Mouse (Mus musculus) neural tube, embryonic 14.5 days (tissue): ENCODE results near the gene Brca1. TPM values are rescaled to one million over a fixed set of nuclear protein-coding genes. Genes with fewer than 3 reads are reported as not detected.

Source experiments
- ATAC-seq: fragments of 200-750 bp; cut with Nextera tagmentation; 2 replicates; pipeline ENCODE4 v1.8.0; 2017; ENCODE audit warnings: low read depth, mild to moderate bottlenecking, moderate TSS enrichment, moderate library complexity
- H3K27ac ChIP-seq: fragments of 300-500 bp; sonication (generic); 2 replicates; pipeline ENCODE4 v1.5.1; 2014; ENCODE audit warnings: low read depth, mild to moderate bottlenecking, control low read depth, low read length, moderate library complexity, mixed read lengths
- H3K27me3 ChIP-seq: fragments of 300-500 bp; sonication (generic); 2 replicates; pipeline ENCODE4 v1.6.1; 2014; ENCODE audit warnings: low read length; ENCODE audit not compliant: control insufficient read depth, insufficient read depth
- H3K36me3 ChIP-seq: fragments of 300-500 bp; sonication (generic); 2 replicates; pipeline ENCODE4 v1.6.1; 2014; ENCODE audit warnings: low read length, mixed read lengths; ENCODE audit not compliant: control insufficient read depth, insufficient read depth
- H3K4me1 ChIP-seq: fragments of 300-500 bp; sonication (generic); 2 replicates; pipeline ENCODE4 v1.6.1; 2014; ENCODE audit warnings: low read length; ENCODE audit not compliant: control insufficient read depth, insufficient read depth
- H3K4me2 ChIP-seq: fragments of 300-500 bp; sonication (generic); 2 replicates; pipeline ENCODE4 v1.6.1; 2014; ENCODE audit warnings: mild to moderate bottlenecking, low read depth, low read length, control low read depth
- H3K4me3 ChIP-seq: fragments of 300-500 bp; sonication (generic); 2 replicates; pipeline ENCODE4 v1.5.1; 2014; ENCODE audit warnings: low read depth, low read length, control low read depth, mixed read lengths
- H3K9ac ChIP-seq: fragments of 300-500 bp; sonication (generic); replicated peaks from 2 replicates; pipeline ENCODE4 v1.6.1; 2014; ENCODE audit warnings: low read depth, mild to moderate bottlenecking, control low read depth, low read length, mixed read lengths
- H3K9me3 ChIP-seq: fragments of 300-500 bp; sonication (generic); 2 replicates; pipeline ENCODE4 v1.6.1; 2016; ENCODE audit warnings: low read length; ENCODE audit not compliant: control insufficient read depth
- WGBS: fragments of 180-500 bp; shearing (Covaris S2); extraction: QIAGEN DNeasy Blood & Tissue Kit; methylation state at CpG from one replicate; pipeline ENCODE4 v1.1.7; 2014; 5-methylcytosine and 5-hydroxymethylcytosine counted together
- polyA plus RNA-seq: library from polyadenylated mRNA; unstranded; fragments of >200 nt; fragmentation: Nextera tagmentation; extraction: Ambion mirVana; gene quantifications from 2 replicates; pipeline ENCODE4 v1.2.1, GENCODE M21; 2014

Brca1 gene
- polyA plus RNA-seq, 1 experiment from 2014 or later = 1.6 TPM

GRCm38 (mm10) chr11:101518937-101519336 lies 32.8 kb downstream of the Brca1 start:
- Histone ChIP-seq H3K9me3 (no peaks in the 10 kb centered on the region), H3K4me1 (no peaks in the 10 kb centered on the region), H3K4me3 (no peak overlapping the region), H3K9ac (no peak overlapping the region), H3K27ac (no peak overlapping the region), H3K27me3 (no peaks in the 10 kb centered on the region), H3K36me3 (no peaks in the 10 kb centered on the region), H3K4me2 (no peak overlapping the region)
- WGBS = 77% methylated on average over 5 of the region's 5 CpGs
- ATAC-seq = no peak

- Histone ChIP-seq H3K27ac (no peak overlapping the region), H3K4me3 (no peak overlapping the region), H3K4me1 (no peaks in the 10 kb centered on the region), H3K27me3 (no peaks in the 10 kb centered on the region), H3K9me3 (no peaks in the 10 kb centered on the region), H3K9ac (no peak overlapping the region), H3K36me3 (no peaks in the 10 kb centered on the region), H3K4me2 (no peak overlapping the region)
- WGBS = 92% methylated on average over 7 of the region's 7 CpGs
- ATAC-seq = no peak
Measured at GRCm38 (mm10) chr11:101507090-101507489, 44.7 kb downstream of the Brca1 start.

- Histone ChIP-seq H3K9ac (no peak overlapping the region), H3K27me3 (no peaks in the 10 kb centered on the region), H3K4me1 (no peaks in the 10 kb centered on the region), H3K4me3 (no peak overlapping the region), H3K9me3 (no peaks in the 10 kb centered on the region), H3K27ac (no peak overlapping the region), H3K4me2 (no peak overlapping the region), H3K36me3 (no peaks in the 10 kb centered on the region)
- WGBS = 83% methylated on average over 5 of the region's 5 CpGs
- ATAC-seq = no peak
Measured at GRCm38 (mm10) chr11:101506269-101506780, 45.4 kb downstream of the Brca1 start.

DNA sequence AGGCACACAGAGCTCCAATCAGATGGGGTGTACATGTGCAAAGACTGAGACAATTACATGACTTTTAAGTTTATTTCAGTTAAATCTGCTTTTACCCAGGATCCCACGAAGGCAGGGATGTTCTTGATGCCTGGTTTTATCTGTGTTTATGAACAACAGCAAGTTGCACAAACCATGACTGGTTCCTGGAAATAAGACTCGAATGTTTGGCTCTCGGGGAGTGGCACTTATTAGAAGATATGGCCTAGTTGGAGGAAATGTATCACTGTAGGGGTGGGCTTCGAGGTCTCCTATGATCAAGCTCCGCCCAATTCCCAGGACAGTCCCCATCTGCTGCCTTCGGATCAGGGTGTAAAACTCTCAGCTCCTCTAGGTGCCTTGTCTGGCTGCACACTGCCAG lies 65.6 kb downstream of the Brca1 start:
- Histone ChIP-seq H3K9me3 (no peaks in the 10 kb centered on the region), H3K4me3 (no peak overlapping the region), H3K36me3 (no peaks in the 10 kb centered on the region), H3K4me2 (no peak overlapping the region), H3K9ac (no peak overlapping the region), H3K27me3 (no peaks in the 10 kb centered on the region), H3K27ac (no peak overlapping the region), H3K4me1 (no peaks in the 10 kb centered on the region)
- WGBS = 73% methylated on average over 6 of the region's 6 CpGs
- ATAC-seq = no peak

DNA sequence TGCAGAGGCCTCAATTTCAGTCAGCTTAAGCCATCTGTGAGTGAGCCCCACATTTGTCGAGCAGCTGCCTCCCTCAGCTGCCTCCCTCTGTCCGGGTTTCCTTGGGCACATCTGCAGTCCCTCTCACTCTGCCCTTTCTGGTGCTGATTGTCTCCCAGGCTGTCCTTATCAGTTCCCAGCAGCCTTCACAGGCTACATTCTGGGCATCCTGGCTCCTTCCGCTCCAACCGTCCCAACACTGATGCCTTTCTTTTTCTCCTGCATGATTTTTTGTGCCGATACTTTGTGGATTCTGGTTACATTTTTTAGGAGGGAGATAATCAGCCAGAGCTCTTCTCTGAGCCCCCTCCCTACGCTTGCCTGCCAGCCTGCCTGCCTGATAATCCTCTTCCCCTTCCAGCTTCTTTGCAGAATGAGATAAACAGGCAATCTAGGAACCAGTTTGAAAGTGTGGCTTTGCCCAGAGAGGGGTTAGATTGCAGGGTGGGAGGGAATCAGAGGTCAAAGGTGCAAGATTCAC lies 66.2 kb downstream of the Brca1 start:
- H3K9me3 ChIP-seq = no peaks in the 10 kb centered on the region
- no peaks in the 10 kb centered on the region for H3K27me3 ChIP-seq
- H3K4me1 ChIP-seq = no peaks in the 10 kb centered on the region
- no peak overlapping the region for H3K27ac ChIP-seq
- ATAC-seq = no peak
- H3K4me2 ChIP-seq = no peak overlapping the region
- no peak overlapping the region for H3K9ac ChIP-seq
- 50% methylated on average over 6 of the region's 6 CpGs for WGBS
- H3K4me3 ChIP-seq = no peak overlapping the region
- H3K36me3 ChIP-seq = no peaks in the 10 kb centered on the region

GRCm38 (mm10) chr11:101484814-101485213 lies 66.9 kb downstream of the Brca1 start:
- H3K36me3 ChIP-seq = no peaks in the 10 kb centered on the region
- H3K9me3 ChIP-seq = no peaks in the 10 kb centered on the region
- H3K9ac ChIP-seq = no peak overlapping the region
- ATAC-seq = no peak
- no peak overlapping the region for H3K4me3 ChIP-seq
- 90% methylated on average over 7 of the region's 7 CpGs for WGBS
- no peak overlapping the region for H3K4me2 ChIP-seq
- H3K27me3 ChIP-seq = no peaks in the 10 kb centered on the region
- no peak overlapping the region for H3K27ac ChIP-seq
- H3K4me1 ChIP-seq = no peaks in the 10 kb centered on the region

GRCm38 (mm10) chr11:101484245-101484644 lies 67.5 kb downstream of the Brca1 start:
- Histone ChIP-seq H3K4me2 (no peak overlapping the region), H3K4me3 (no peak overlapping the region), H3K27me3 (no peaks in the 10 kb centered on the region), H3K4me1 (peaks cover 2% of the 10 kb centered on the region; the same call in 1 of the 2 replicates), H3K27ac (no peak overlapping the region), H3K36me3 (no peaks in the 10 kb centered on the region), H3K9ac (no peak overlapping the region), H3K9me3 (no peaks in the 10 kb centered on the region)
- 72% methylated on average over 6 of the region's 6 CpGs for WGBS
- no peak for ATAC-seq

GRCm38 (mm10) chr11:101483804-101484203 lies 68.0 kb downstream of the Brca1 start:
- H3K4me2 ChIP-seq = no peak overlapping the region
- 9% methylated on average over 3 of the region's 3 CpGs for WGBS
- no peaks in the 10 kb centered on the region for H3K36me3 ChIP-seq
- H3K9ac ChIP-seq = no peak overlapping the region
- no peak overlapping the region for H3K27ac ChIP-seq
- H3K9me3 ChIP-seq = no peaks in the 10 kb centered on the region
- no peak for ATAC-seq
- peaks cover 5% of the 10 kb centered on the region; the same call in 1 of the 2 replicates for H3K4me1 ChIP-seq
- H3K4me3 ChIP-seq = no peak overlapping the region
- H3K27me3 ChIP-seq = no peaks in the 10 kb centered on the region

DNA sequence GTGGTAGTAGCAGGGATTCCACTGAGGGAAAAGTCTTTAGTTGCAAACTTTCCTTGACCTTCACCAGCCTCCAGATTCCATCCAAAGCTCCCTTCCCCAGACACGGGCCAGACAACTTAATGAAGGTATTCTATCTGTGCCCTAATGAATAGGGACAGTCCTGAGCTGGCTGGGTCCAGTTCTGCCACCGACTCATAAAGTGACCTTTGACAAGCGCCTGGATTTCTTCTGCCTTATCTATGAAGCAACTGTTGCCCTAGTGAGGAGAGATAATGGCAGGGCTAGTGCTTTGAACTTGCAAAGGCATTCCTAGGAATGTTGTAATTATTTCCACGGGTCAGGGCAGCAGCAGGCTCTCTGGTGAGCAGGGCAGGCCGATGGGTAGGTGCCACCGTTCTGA lies 70.8 kb downstream of the Brca1 start:
- no peaks in the 10 kb centered on the region for H3K36me3 ChIP-seq
- H3K27me3 ChIP-seq = no peaks in the 10 kb centered on the region
- no peak for ATAC-seq
- H3K4me3 ChIP-seq = no peak overlapping the region
- 66% methylated on average over 6 of the region's 6 CpGs for whole genome bisulfite sequencing
- no peak overlapping the region for H3K9ac ChIP-seq
- peaks cover 11% of the 10 kb centered on the region; the same call in 1 of the 2 replicates for H3K4me1 ChIP-seq
- H3K27ac ChIP-seq = no peak overlapping the region
- H3K9me3 ChIP-seq = no peaks in the 10 kb centered on the region
- no peak overlapping the region for H3K4me2 ChIP-seq
